Mouse (Mus musculus) stomach, postnatal 0 days (tissue): ENCODE measurements around the gene Arhgef39. TPM values are rescaled to one million over a fixed set of nuclear protein-coding genes. Genes with fewer than 3 reads are reported as not detected.

Source experiments
- ATAC-seq: fragments of 200-750 bp; cut with Nextera tagmentation; 2 replicates; pipeline ENCODE4 v1.8.0; 2017; ENCODE audit not compliant: low FRiP score, low TSS enrichment
- DNase-seq: peaks from one replicate; pipeline ENCODE4 v3.0.0-alpha.2; 2016; ENCODE audit warnings: low spot score
- H3K27ac ChIP-seq: fragments of 300-500 bp; sonication (generic); replicated peaks from 2 replicates; pipeline ENCODE4 v1.5.1; 2014; ENCODE audit warnings: mild to moderate bottlenecking, control low read depth
- H3K27me3 ChIP-seq: fragments of 300-500 bp; sonication (generic); 2 replicates; pipeline ENCODE4 v1.6.1; 2014; ENCODE audit warnings: low read length; ENCODE audit not compliant: control insufficient read depth, insufficient read depth
- H3K36me3 ChIP-seq: fragments of 300-500 bp; sonication (generic); 2 replicates; pipeline ENCODE4 v1.6.1; 2014; ENCODE audit warnings: low read length, mixed read lengths; ENCODE audit not compliant: control insufficient read depth, insufficient read depth
- H3K4me1 ChIP-seq: fragments of 300-500 bp; sonication (generic); replicated peaks from 2 replicates; pipeline ENCODE4 v1.6.1; 2014; ENCODE audit warnings: antibody characterized with exemption; ENCODE audit not compliant: control insufficient read depth, insufficient read depth
- H3K4me2 ChIP-seq: fragments of 300-500 bp; sonication (generic); replicated peaks from 2 replicates; pipeline ENCODE4 v1.6.1; 2014; ENCODE audit warnings: low read depth, mild to moderate bottlenecking, control low read depth, moderate library complexity
- H3K4me3 ChIP-seq: fragments of 300-500 bp; sonication (generic); 2 replicates; pipeline ENCODE4 v1.5.1; 2014; ENCODE audit warnings: low read depth, low read length, control low read depth
- H3K9ac ChIP-seq: fragments of 300-500 bp; sonication (generic); 2 replicates; pipeline ENCODE4 v1.6.1; 2014; ENCODE audit warnings: mild to moderate bottlenecking, low read length, control low read depth, mixed read lengths
- H3K9me3 ChIP-seq: fragments of 300-500 bp; sonication (generic); 2 replicates; pipeline ENCODE4 v1.6.1; 2016; ENCODE audit warnings: low read length; ENCODE audit not compliant: control insufficient read depth
- CTCF ChIP-seq: IDR thresholded peaks from 2 replicates; pipeline ENCODE4 v1.5.1; 2016; ENCODE audit warnings: antibody characterized with exemption, low read depth, mild to moderate bottlenecking, moderate library complexity
- EP300 ChIP-seq: optimal IDR thresholded peaks from 2 replicates; pipeline ENCODE3; 2016; ENCODE audit warnings: antibody characterized with exemption
- WGBS: fragments of 180-500 bp; shearing (Covaris S2); extraction: QIAGEN DNeasy Blood & Tissue Kit; methylation state at CpG from one replicate; pipeline ENCODE4 v1.1.7; 2014; 5-methylcytosine and 5-hydroxymethylcytosine counted together
- polyA plus RNA-seq: library from polyadenylated mRNA; unstranded; fragments of >200 nt; fragmentation: Nextera tagmentation; extraction: Ambion mirVana; gene quantifications from 2 replicates; pipeline ENCODE4 v1.2.1, GENCODE M21; 2015

The Arhgef39 gene
- polyA plus RNA-seq, 1 experiment from 2014 or later: 11.8 TPM

- no peak overlapping the region for H3K4me3 ChIP-seq
- WGBS: 86% methylated on average over 9 of the region's 9 CpGs
- peaks cover 84% of the 10 kb centered on the region for H3K36me3 ChIP-seq
- DNase-seq (no peak), ATAC-seq (no peak)
- no peaks in the 10 kb centered on the region for H3K27me3 ChIP-seq
- H3K4me2 ChIP-seq: no peak overlapping the region
- no peak for TF ChIP-seq CTCF
- no peak overlapping the region for H3K27ac ChIP-seq
- H3K4me1 ChIP-seq: no peaks in the 10 kb centered on the region
- no peak overlapping the region for H3K9ac ChIP-seq
- no peaks in the 10 kb centered on the region for H3K9me3 ChIP-seq
Measured at GRCm38 (mm10) chr4:43536031-43536430, 36.5 kb upstream of the Arhgef39 start.

DNA sequence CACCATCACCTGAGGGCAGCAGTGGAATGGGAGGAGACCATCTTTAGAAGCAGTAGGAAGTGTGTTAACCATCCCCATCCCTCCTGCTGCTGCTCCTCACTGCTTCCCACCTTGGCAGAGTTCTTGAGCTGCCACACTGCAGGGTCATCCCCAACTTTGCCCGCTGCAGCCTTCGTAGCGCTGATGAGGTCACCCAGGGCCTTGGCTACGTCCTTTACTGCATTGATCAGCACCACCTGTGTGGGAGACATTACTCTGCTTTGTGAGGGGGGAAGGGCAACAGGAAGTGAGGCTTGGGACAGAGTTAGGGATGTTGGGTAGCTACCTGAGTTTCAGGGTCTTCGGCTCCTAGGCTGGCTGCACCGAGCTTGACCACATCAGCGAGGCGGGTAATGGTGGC lies 36.1 kb upstream of the Arhgef39 start:
- TF ChIP-seq EP300 (no peak), CTCF (no peak)
- no peak overlapping the region for H3K4me2 ChIP-seq
- H3K9ac ChIP-seq: no peak overlapping the region
- ATAC-seq (no peak), DNase-seq (no peak)
- peaks cover 82% of the 10 kb centered on the region for H3K36me3 ChIP-seq
- H3K27me3 ChIP-seq: no peaks in the 10 kb centered on the region
- 93% methylated on average over 8 of the region's 8 CpGs for WGBS
- H3K9me3 ChIP-seq: no peaks in the 10 kb centered on the region
- no peak overlapping the region for H3K27ac ChIP-seq
- no peaks in the 10 kb centered on the region for H3K4me1 ChIP-seq
- no peak overlapping the region for H3K4me3 ChIP-seq

DNA sequence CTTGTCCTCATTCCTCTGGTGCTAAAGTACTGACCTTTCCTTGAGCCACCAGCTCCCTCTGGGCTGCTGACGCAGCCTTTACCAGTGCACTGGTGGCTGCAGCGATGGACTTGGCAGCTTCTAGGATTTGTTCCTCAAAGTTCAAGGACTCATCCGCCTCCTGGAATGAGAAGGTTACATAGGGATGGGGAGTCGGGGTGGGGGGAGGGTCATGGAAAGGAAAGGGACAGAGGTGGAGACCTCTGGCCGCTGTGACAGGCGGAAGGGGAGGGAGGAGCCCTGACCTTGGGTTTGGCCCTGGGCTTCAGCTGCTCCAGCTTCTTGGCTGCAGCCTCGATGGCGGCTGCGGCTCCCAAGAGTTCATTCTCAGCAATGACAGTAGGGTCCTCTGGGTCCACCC lies 33.8 kb upstream of the Arhgef39 start:
- peaks cover 61% of the 10 kb centered on the region for H3K36me3 ChIP-seq
- no peak overlapping the region for H3K4me2 ChIP-seq
- no peak overlapping the region for H3K4me3 ChIP-seq
- H3K9me3 ChIP-seq: no peaks in the 10 kb centered on the region
- H3K9ac ChIP-seq: no peak overlapping the region
- no peaks in the 10 kb centered on the region for H3K27me3 ChIP-seq
- no peaks in the 10 kb centered on the region for H3K4me1 ChIP-seq
- DNase-seq: no peak
- WGBS: 91% methylated on average over 9 of the region's 9 CpGs
- ATAC-seq: no peak
- H3K27ac ChIP-seq: no peak overlapping the region
- TF ChIP-seq CTCF (no peak), EP300 (no peak)

- no peak overlapping the region for H3K4me2 ChIP-seq
- H3K9me3 ChIP-seq: no peaks in the 10 kb centered on the region
- 0 out of 2 replicates have a peak overlapping the region, but pooled peaks have one; percentile 53 for H3K27ac ChIP-seq
- no peaks in the 10 kb centered on the region for H3K4me1 ChIP-seq
- H3K36me3 ChIP-seq: peaks cover 42% of the 10 kb centered on the region
- no peaks in the 10 kb centered on the region for H3K27me3 ChIP-seq
- H3K4me3 ChIP-seq: no peak overlapping the region
- H3K9ac ChIP-seq: no peak overlapping the region
- TF ChIP-seq EP300 (no peak), CTCF (peak; percentile 91)
- ATAC-seq (peak; percentile 48), DNase-seq (peak; percentile 86)
- 10% methylated on average over 7 of the region's 7 CpGs for WGBS
Measured at GRCm38 (mm10) chr4:43530581-43530980, 31.1 kb upstream of the Arhgef39 start.

- 39% methylated on average over 8 of the region's 8 CpGs for WGBS
- Histone ChIP-seq H3K4me3 (no peak overlapping the region), H3K36me3 (peaks cover 37% of the 10 kb centered on the region), H3K4me1 (no peaks in the 10 kb centered on the region), H3K27me3 (no peaks in the 10 kb centered on the region), H3K9ac (no peak overlapping the region), H3K27ac (peak overlapping the region; percentile 53; the same call in 1 of the 2 replicates), H3K4me2 (no peak overlapping the region), H3K9me3 (no peaks in the 10 kb centered on the region)
- no peak for TF ChIP-seq CTCF
- TF ChIP-seq EP300: no peak
- DNase-seq (no peak), ATAC-seq (peak; percentile 21; the same call in 1 of the 2 replicates)
Measured at GRCm38 (mm10) chr4:43530081-43530501, 30.6 kb upstream of the Arhgef39 start.

DNA sequence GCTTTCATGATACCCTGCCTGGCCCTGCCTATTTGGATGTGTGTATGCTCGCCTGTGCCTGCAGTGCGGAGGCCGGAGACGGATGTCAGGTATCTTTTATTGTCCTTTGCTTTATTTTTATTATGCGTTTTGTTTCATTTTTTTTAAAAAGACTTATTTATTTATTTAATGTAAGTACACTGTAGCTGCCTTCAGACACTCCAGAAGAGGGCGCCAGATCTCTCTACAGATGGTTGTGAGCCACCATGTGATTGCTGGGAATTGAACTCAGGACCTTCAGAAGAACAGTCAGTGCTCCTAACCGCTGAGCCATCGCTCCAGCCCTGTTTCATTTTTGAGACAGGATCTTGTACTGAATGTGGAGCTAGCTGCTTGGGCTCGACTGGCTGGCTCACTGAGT lies 29.0 kb upstream of the Arhgef39 start:
- Histone ChIP-seq H3K9me3 (no peaks in the 10 kb centered on the region), H3K4me2 (no peak overlapping the region), H3K36me3 (peaks cover 24% of the 10 kb centered on the region), H3K9ac (no peak overlapping the region), H3K27ac (no peak overlapping the region), H3K4me1 (no peaks in the 10 kb centered on the region), H3K4me3 (no peak overlapping the region), H3K27me3 (no peaks in the 10 kb centered on the region)
- DNase-seq: no peak
- WGBS: 81% methylated on average over 9 of the region's 9 CpGs
- no peak for ATAC-seq
- no peak for TF ChIP-seq EP300
- peak; percentile 50 for TF ChIP-seq CTCF
